In genomic region chr2:32637778-32638281, GRCm38 (mm10) we compare ENCODE assay signal across 8 mouse cellular contexts. TPM values are rescaled to one million over a fixed set of nuclear protein-coding genes. Genes with fewer than 3 reads are reported as not detected.
A peak's percentile ranks its signal among the peaks of the same experiment; 100 is the strongest.
DNase-seq lines count a peak whose midpoint lies in the region; ATAC-seq and TF ChIP-seq lines count a peak whose summit lies in the region.

No protein-coding gene starts in this region.

- peak overlapping the region; percentile 63 for H3K4me3 ChIP-seq in E14TG2a.4 (replicated peaks; ENCODE audit: low read length)
- H3K4me3 ChIP-seq in heart, postnatal 0 days (ENCODE audit: low read depth, low read length) = no peak overlapping the region

- WGBS in heart, postnatal 0 days = 19% methylated on average over 11 of the region's 11 CpGs

- H3K4me2 ChIP-seq in heart, postnatal 0 days (ENCODE audit: low read depth, low read length) = no peak overlapping the region

- H3K27me3 ChIP-seq in E14TG2a.4 (ENCODE audit: insufficient read depth, low read length) = no peaks in the 10 kb centered on the region
- H3K27me3 ChIP-seq in heart, postnatal 0 days (ENCODE audit: control insufficient read depth, insufficient read depth, low read length) = no peaks in the 10 kb centered on the region

- peak; percentile 75 for ATAC-seq in heart, postnatal 0 days (ENCODE audit: insufficient read depth, low read depth)
- ATAC-seq in megakaryocyte, adult 5-6 weeks (ENCODE audit: poor library complexity, severe bottlenecking) = peak; percentile 54

- peak; percentile 94 for TF ChIP-seq EP300 in heart, postnatal 0 days (IDR thresholded peaks at IDR 0.05; ENCODE audit: low read depth)

- no peak overlapping the region for H3K9ac ChIP-seq in heart, postnatal 0 days (replicated peaks; ENCODE audit: low read depth, low read length)

- H3K36me3 ChIP-seq in E14TG2a.4 (ENCODE audit: insufficient read depth, low read length) = peaks cover 34% of the 10 kb centered on the region
- H3K36me3 ChIP-seq in heart, postnatal 0 days (replicated peaks; ENCODE audit: control insufficient read depth, insufficient read depth, low read length) = peaks cover 24% of the 10 kb centered on the region

- no peak for TF ChIP-seq CTCF in E14TG2a.4 (conservative IDR thresholded peaks at IDR 0.05; ENCODE audit: low read length)
- TF ChIP-seq CTCF in heart, postnatal 0 days (IDR thresholded peaks at IDR 0.05; ENCODE audit: low read depth) = no peak; the same call in 1 of the 2 replicates

- H3K9me3 ChIP-seq in E14TG2a.4 (ENCODE audit: low read length) = no peaks in the 10 kb centered on the region
- H3K9me3 ChIP-seq in heart, postnatal 0 days (replicated peaks; ENCODE audit: control insufficient read depth, low read length) = no peaks in the 10 kb centered on the region

- peak overlapping the region; percentile 66 for H3K27ac ChIP-seq in heart, postnatal 0 days (ENCODE audit: low read depth)

- peaks cover 38% of the 10 kb centered on the region for H3K4me1 ChIP-seq in E14TG2a.4 (replicated peaks; ENCODE audit: low read depth, low read length)
- peaks cover 21% of the 10 kb centered on the region for H3K4me1 ChIP-seq in heart, postnatal 0 days (ENCODE audit: control insufficient read depth, insufficient read depth)

- peak; percentile 70 for DNase-seq in adrenal gland, postnatal 10 days
- peak; percentile 74 for DNase-seq in heart, postnatal 0 days (ENCODE audit: low spot score)
- peak; percentile 74 to 94 for DNase-seq in kidney, postnatal 25 days
- DNase-seq in thymus, postnatal 14 days = peak; percentile 87
- DNase-seq in cerebellum, postnatal 14 days = no peak
- DNase-seq in frontal cortex, postnatal 14 days (ENCODE audit: low spot score in 2 of 2) = no peak

RNA-seq across cellular contexts. Expression of gene Eng, which starts 8.6 kb away (rescaled TPM):
- 10 to 100 TPM; 97.9 to 99.9 TPM for total RNA-seq in adrenal gland, postnatal 10 days (2021)
- 123 and 148 TPM in 2 replicates for total RNA-seq in heart, postnatal 0 days (2014; rRNA removed; ENCODE audit: low replicate concordance)
- 133 and 137 TPM in 2 replicates for polyA plus RNA-seq in heart, postnatal 0 days (2015; fragmentation: Nextera tagmentation; extraction: Ambion mirVana)
- total RNA-seq in megakaryocyte, adult 5-6 weeks (2015) = 6.3 and 7.9 TPM in 2 replicates
- total RNA-seq in megakaryocyte, adult 5-6 weeks (2017) = 2.0 and 2.2 TPM in 2 replicates

RNA-seq across cellular contexts. Expression of gene Ak1, which starts 16.3 kb away (rescaled TPM):
- total RNA-seq in adrenal gland, postnatal 10 days (2021) = 100 to 1,000 TPM in 1 of 2 experiments, 10 to 100 TPM in 1; 71.5 to 143 TPM
- 544 and 572 TPM in 2 replicates for total RNA-seq in heart, postnatal 0 days (2014; rRNA removed; ENCODE audit: low replicate concordance)
- 721 and 737 TPM in 2 replicates for polyA plus RNA-seq in heart, postnatal 0 days (2015; fragmentation: Nextera tagmentation; extraction: Ambion mirVana)
- total RNA-seq in megakaryocyte, adult 5-6 weeks (2015) = not detected in 2 replicates
- not detected in 2 replicates for total RNA-seq in megakaryocyte, adult 5-6 weeks (2017)

RNA-seq across cellular contexts. Expression of gene St6galnac6, which starts 38.3 kb away (rescaled TPM):
- 10 to 100 TPM; 55.2 to 64.1 TPM for total RNA-seq in adrenal gland, postnatal 10 days (2021)
- total RNA-seq in heart, postnatal 0 days (2014; rRNA removed; ENCODE audit: low replicate concordance) = 102 and 117 TPM in 2 replicates
- polyA plus RNA-seq in heart, postnatal 0 days (2015; fragmentation: Nextera tagmentation; extraction: Ambion mirVana) = 44.1 and 44.3 TPM in 2 replicates
- total RNA-seq in megakaryocyte, adult 5-6 weeks (2015) = 8.2 and 8.6 TPM in 2 replicates
- total RNA-seq in megakaryocyte, adult 5-6 weeks (2017) = 13.1 and 13.3 TPM in 2 replicates

RNA-seq across cellular contexts. Expression of gene St6galnac4, which starts 50.9 kb away (rescaled TPM):
- 10 to 100 TPM; 14.3 to 14.7 TPM for total RNA-seq in adrenal gland, postnatal 10 days (2021)
- 25.7 and 28.0 TPM in 2 replicates for total RNA-seq in heart, postnatal 0 days (2014; rRNA removed; ENCODE audit: low replicate concordance)
- 25.5 and 27.0 TPM in 2 replicates for polyA plus RNA-seq in heart, postnatal 0 days (2015; fragmentation: Nextera tagmentation; extraction: Ambion mirVana)
- 5.8 and 9.2 TPM in 2 replicates for total RNA-seq in megakaryocyte, adult 5-6 weeks (2015)
- 8.6 and 12.1 TPM in 2 replicates for total RNA-seq in megakaryocyte, adult 5-6 weeks (2017)

Comparison
In these comparisons a context has a peak if more than half of its experiments do, and no peak if none do; other contexts are left out.
1. DNase-seq: peak in adrenal gland, postnatal 10 days (single experiment), heart, postnatal 0 days (single experiment), kidney, postnatal 25 days (2 of 2) and thymus, postnatal 14 days (single experiment); none in cerebellum, postnatal 14 days (0 of 2) and frontal cortex, postnatal 14 days (0 of 2).
2. RNA of gene Eng, which starts 8.6 kb away (total RNA-seq): 123 to 148 TPM in heart, postnatal 0 days and 97.9 to 99.9 TPM in adrenal gland, postnatal 10 days; 2.0 to 7.9 TPM in megakaryocyte, adult 5-6 weeks; every median in the first group is over 10 times any median in the second.
3. RNA of gene Ak1, which starts 16.3 kb away (total RNA-seq): 544 to 572 TPM in heart, postnatal 0 days and 71.5 to 143 TPM in adrenal gland, postnatal 10 days; not detected in megakaryocyte, adult 5-6 weeks; every median in the first group is over 10 times any median in the second.